ENCODE assay signal across 10 mouse cellular contexts in genomic region chr11:109364337-109364736, GRCm38 (mm10). TPM values are rescaled to one million over a fixed set of nuclear protein-coding genes. Genes with fewer than 3 reads are reported as not detected.
DNase-seq lines count a peak whose midpoint lies in the region; ATAC-seq and TF ChIP-seq lines count a peak whose summit lies in the region.
"Had no signal": no experiment of that assay in that cellular context is flagged by ENCODE, and none has a peak within 500 bp of the region (broad histone marks: within the 10 kb centered on the region; RNA-seq: fewer than 3 reads in every experiment).

No protein-coding gene starts in this region.

- H3K4me1 ChIP-seq in heart, embryonic 13.5 days = peaks cover 70% of the 10 kb centered on the region
- peaks cover 78% of the 10 kb centered on the region for H3K4me1 ChIP-seq in G1E (ENCODE audit: insufficient read depth, low read depth, low read length)
- peaks cover 57% of the 10 kb centered on the region for H3K4me1 ChIP-seq in hindbrain, embryonic 10.5 days (replicated peaks)
- peaks cover 61% of the 10 kb centered on the region for H3K4me1 ChIP-seq in liver, postnatal 0 days (ENCODE audit: insufficient read depth)

- no peaks in the 10 kb centered on the region for H3K27me3 ChIP-seq in heart, embryonic 13.5 days (replicated peaks)
- no peaks in the 10 kb centered on the region for H3K27me3 ChIP-seq in G1E (ENCODE audit: insufficient read depth, low read length)
- peaks cover 18% of the 10 kb centered on the region for H3K27me3 ChIP-seq in hindbrain, embryonic 10.5 days (ENCODE audit: insufficient read depth, poor library complexity, severe bottlenecking)
- H3K27me3 ChIP-seq in liver, postnatal 0 days (ENCODE audit: insufficient read depth, low read length) = no peaks in the 10 kb centered on the region
- H3K27me3 ChIP-seq: Patski had no signal

- no peak overlapping the region for H3K27ac ChIP-seq in heart, embryonic 13.5 days (replicated peaks)
- no peak overlapping the region for H3K27ac ChIP-seq in hindbrain, embryonic 10.5 days
- H3K27ac ChIP-seq in liver, postnatal 0 days (ENCODE audit: low read depth) = peak overlapping the region; percentile 41; the same call in 1 of the 2 replicates

- no peak for ATAC-seq in heart, embryonic 13.5 days (ENCODE audit: extremely low read depth, insufficient number of reproducible peaks, low FRiP score, low TSS enrichment)
- ATAC-seq in G1E (ENCODE audit: extremely low read depth, insufficient number of reproducible peaks, low FRiP score, poor library complexity, severe bottlenecking) = no peak
- ATAC-seq in liver, postnatal 0 days = no peak
- ATAC-seq: Patski had no signal

- intact Hi-C loops in heart, postnatal 14 days (cut with DNase I) = no loop called here

- H3K4me2 ChIP-seq in heart, embryonic 13.5 days = peak overlapping the region; percentile 79
- peak overlapping the region; percentile 76 for H3K4me2 ChIP-seq in liver, postnatal 0 days (ENCODE audit: low read depth, low read length)

- peak overlapping the region; percentile 99 for H3K4me3 ChIP-seq in heart, embryonic 13.5 days
- peak overlapping the region; percentile 40; the same call in 1 of the 2 replicates for H3K4me3 ChIP-seq in G1E (ENCODE audit: low read depth, low read length)
- peak overlapping the region; percentile 94 for H3K4me3 ChIP-seq in hindbrain, embryonic 10.5 days
- H3K4me3 ChIP-seq in liver, postnatal 0 days (ENCODE audit: low read depth, low read length) = peak overlapping the region; percentile 96

- peaks cover 36% of the 10 kb centered on the region for H3K36me3 ChIP-seq in heart, embryonic 13.5 days
- H3K36me3 ChIP-seq in G1E (replicated peaks) = peaks cover 50% of the 10 kb centered on the region
- peaks cover 42% of the 10 kb centered on the region for H3K36me3 ChIP-seq in hindbrain, embryonic 10.5 days
- H3K36me3 ChIP-seq in liver, postnatal 0 days (replicated peaks; ENCODE audit: insufficient read depth, low read length) = peaks cover 23% of the 10 kb centered on the region

- H3K9me3 ChIP-seq in heart, embryonic 13.5 days = no peaks in the 10 kb centered on the region
- H3K9me3 ChIP-seq in G1E (replicated peaks) = no peaks in the 10 kb centered on the region
- no peaks in the 10 kb centered on the region for H3K9me3 ChIP-seq in hindbrain, embryonic 10.5 days
- no peaks in the 10 kb centered on the region for H3K9me3 ChIP-seq in liver, postnatal 0 days (ENCODE audit: low read length)

- H3K9ac ChIP-seq in heart, embryonic 13.5 days = peak overlapping the region; percentile 98
- H3K9ac ChIP-seq in liver, postnatal 0 days (replicated peaks) = peak overlapping the region; percentile 36

- no peak for TF ChIP-seq EP300 in liver, postnatal 0 days (IDR thresholded peaks at IDR 0.05; ENCODE audit: low read depth)

- no peak for DNase-seq in heart, postnatal 14 days
- DNase-seq in G1E (ENCODE audit: low spot score) = no peak
- no peak for DNase-seq in hindbrain, embryonic 10.5 days (ENCODE audit: low spot score)
- no peak for DNase-seq in liver, postnatal 0 days
- no peak for DNase-seq in gastrocnemius, adult 8-10 months (ENCODE audit: low spot score in 2 of 2)
- DNase-seq in embryo, embryonic 9.5 days (ENCODE audit: extremely low spot score) = no peak
- no peak for DNase-seq in urinary bladder, adult 18-20 months (ENCODE audit: low spot score in 2 of 2)

- TF ChIP-seq CTCF in G1E (IDR thresholded peaks at IDR 0.05; ENCODE audit: low read depth, low read length) = no peak
- TF ChIP-seq CTCF in liver, postnatal 0 days (IDR thresholded peaks at IDR 0.05; ENCODE audit: low read depth) = no peak

- WGBS in heart, embryonic 13.5 days = 66% methylated on average over 2 of the region's 2 CpGs
- 76% methylated on average over 2 of the region's 2 CpGs for WGBS in hindbrain, embryonic 10.5 days
- 65% methylated on average over 2 of the region's 2 CpGs for WGBS in liver, postnatal 0 days (ENCODE audit: insufficient replicate concordance)

RNA-seq across cellular contexts. Expression of gene Gna13, which starts 1.7 kb away (rescaled TPM):
- 17.8 and 18.6 TPM in 2 replicates for polyA plus RNA-seq in heart, embryonic 13.5 days (2015; fragmentation: Nextera tagmentation; extraction: Ambion mirVana)
- total RNA-seq in heart, postnatal 14 days (2021) = 10 to 100 TPM; 37.6 to 38.4 TPM
- total RNA-seq in G1E (2014; fragmentation: Nextera tagmentation) (93.2 and 98.1 TPM in 2 replicates), G1E (2017) (80.4 and 87.2 TPM in 2 replicates)
- polyA plus RNA-seq in G1E (2012) = 29.6 and 43.3 TPM in 2 replicates
- polyA plus RNA-seq in hindbrain, embryonic 10.5 days (2016; fragmentation: Nextera tagmentation; extraction: Ambion mirVana) = 15.6 and 20.2 TPM in 2 replicates
- polyA plus RNA-seq in liver, postnatal 0 days (2015; fragmentation: Nextera tagmentation; extraction: Ambion mirVana) = 28.4 and 30.6 TPM in 2 replicates
- 10 to 100 TPM; 23.3 to 30.3 (median 28.4) TPM for total RNA-seq in gastrocnemius, adult 8-10 months (2022)

RNA-seq across cellular contexts. Expression of gene 9930022D16Rik, which starts 49.4 kb away (rescaled TPM):
- polyA plus RNA-seq in heart, embryonic 13.5 days (2015; fragmentation: Nextera tagmentation; extraction: Ambion mirVana) = 0.05 TPM in 1 of 2 replicates, not detected in the other
- total RNA-seq in heart, postnatal 14 days (2021) = not detected
- total RNA-seq in G1E (2014; fragmentation: Nextera tagmentation) (0.63 TPM in 1 of 2 replicates, not detected in the other), G1E (2017) (0.44 and 0.52 TPM in 2 replicates)
- polyA plus RNA-seq in G1E (2012) = not detected in 2 replicates
- not detected in 2 replicates for polyA plus RNA-seq in hindbrain, embryonic 10.5 days (2016; fragmentation: Nextera tagmentation; extraction: Ambion mirVana)
- polyA plus RNA-seq in liver, postnatal 0 days (2015; fragmentation: Nextera tagmentation; extraction: Ambion mirVana) = not detected in 2 replicates
- not detected for total RNA-seq in gastrocnemius, adult 8-10 months (2022)
- polyA plus RNA-seq: gonadal fat pad, adult 2 months; Patski had no signal

Comparison
In these comparisons a context has a peak if more than half of its experiments do, and no peak if none do; other contexts are left out.
1. H3K4me3 ChIP-seq: peak in every context shown above with its lines; median percentile 99 in heart, embryonic 13.5 days; 96 in liver, postnatal 0 days; 94 in hindbrain, embryonic 10.5 days; 40 in G1E.